Mouse (Mus musculus): ENCODE data around the gene Ugt1a9. TPM values are rescaled to one million over a fixed set of nuclear protein-coding genes. Genes with fewer than 3 reads are reported as not detected.

The Ugt1a9 gene
- polyA plus RNA-seq, 1 experiment from 2014 or later, result 0.14 TPM

- peaks cover 14% of the 10 kb centered on the region for H3K27me3 ChIP-seq (replicated peaks)
- WGBS (ENCODE audit: insufficient replicate concordance), result 69% methylated on average over 7 of the region's 7 CpGs
These were observed 129.9 kb downstream of the Ugt1a9 start, which contains the start of gene Ugt1a2 for GRCm38 (mm10) chr1:88200456-88200855. Gene Ugt1a2, plus strand, starts transcription at chr1:88200601.

GRCm38 (mm10) chr1:88205294-88205922, 134.8 kb downstream of the Ugt1a9 start, which contains the start of gene Dnajb3:
Gene Dnajb3, minus strand, starts transcription at chr1:88205782.
- Histone ChIP-seq H3K4me2 (peak within 1 kb of the TSS; percentile 87), H3K36me3 (no peaks in the 10 kb centered on the region), H3K27ac (peak within 1 kb of the TSS; percentile 94), H3K4me3 (peak within 1 kb of the TSS; percentile 66), H3K9ac (peak within 1 kb of the TSS; percentile 82), H3K27me3 (replicated peaks) (0 out of 2 replicates have a peak, but pooled peaks cover 2% of the 10 kb centered on the region), H3K9me3 (replicated peaks) (no peaks in the 10 kb centered on the region), H3K4me1 (peaks cover 42% of the 10 kb centered on the region)
- peak; percentile 89 for ATAC-seq
- WGBS (ENCODE audit: insufficient replicate concordance), result 5% methylated on average over 62 of the region's 62 CpGs

More at GRCm38 (mm10) chr1:88200456-88200855, 129.9 kb downstream of the Ugt1a9 start, which contains the start of gene Ugt1a2:
- no peaks in the 10 kb centered on the region for H3K36me3 ChIP-seq
- H3K27ac ChIP-seq, result no peak within 1 kb of the TSS
- H3K9me3 ChIP-seq (replicated peaks), result no peaks in the 10 kb centered on the region
- ATAC-seq, result no peak
- no peak within 1 kb of the TSS for H3K4me2 ChIP-seq
- H3K4me3 ChIP-seq, result no peak within 1 kb of the TSS
- peaks cover 11% of the 10 kb centered on the region for H3K4me1 ChIP-seq
- no peak within 1 kb of the TSS for H3K9ac ChIP-seq

- peaks cover 3% of the 10 kb centered on the region for H3K9me3 ChIP-seq (replicated peaks)
- H3K36me3 ChIP-seq, result no peaks in the 10 kb centered on the region
- H3K4me3 ChIP-seq, result no peak overlapping the region
- H3K4me2 ChIP-seq, result peak overlapping the region; percentile 49
- H3K27ac ChIP-seq, result peak overlapping the region; percentile 94
- H3K9ac ChIP-seq, result peak overlapping the region; percentile 39; the same call in 1 of the 2 replicates
- 22% methylated on average over 2 of the region's 2 CpGs for WGBS (ENCODE audit: insufficient replicate concordance)
- H3K4me1 ChIP-seq, result peaks cover 42% of the 10 kb centered on the region
- no peaks in the 10 kb centered on the region for H3K27me3 ChIP-seq (replicated peaks)
- ATAC-seq, result peak; percentile 91
These were observed 136.4 kb downstream of the Ugt1a9 start for GRCm38 (mm10) chr1:88206843-88207479.

- Histone ChIP-seq H3K27me3 (replicated peaks) (no peaks in the 10 kb centered on the region), H3K27ac (no peak within 1 kb of the TSS), H3K9me3 (replicated peaks) (peaks cover 46% of the 10 kb centered on the region), H3K36me3 (no peaks in the 10 kb centered on the region), H3K9ac (no peak within 1 kb of the TSS), H3K4me3 (no peak within 1 kb of the TSS), H3K4me2 (no peak within 1 kb of the TSS), H3K4me1 (peaks cover 18% of the 10 kb centered on the region)
- WGBS (ENCODE audit: insufficient replicate concordance), result 54% methylated on average over 8 of the region's 8 CpGs
- no peak for ATAC-seq
These were observed 141.2 kb downstream of the Ugt1a9 start, which contains the start of gene Ugt1a1 for GRCm38 (mm10) chr1:88211812-88212211. Gene Ugt1a1, plus strand, starts transcription at chr1:88211959.

- no peak overlapping the region for H3K27ac ChIP-seq
- H3K4me3 ChIP-seq, result no peak overlapping the region
- H3K27me3 ChIP-seq (replicated peaks), result no peaks in the 10 kb centered on the region
- ATAC-seq, result no peak
- H3K4me2 ChIP-seq, result no peak overlapping the region
- 51% methylated on average over 8 of the region's 8 CpGs for WGBS (ENCODE audit: insufficient replicate concordance)
- H3K36me3 ChIP-seq, result no peaks in the 10 kb centered on the region
- peaks cover 11% of the 10 kb centered on the region for H3K4me1 ChIP-seq
- H3K9ac ChIP-seq, result no peak overlapping the region
- H3K9me3 ChIP-seq (replicated peaks), result peaks cover 53% of the 10 kb centered on the region
These were observed 141.9 kb downstream of the Ugt1a9 start for GRCm38 (mm10) chr1:88212341-88213045.

- no peak for ATAC-seq
- no peak overlapping the region for H3K4me3 ChIP-seq
- no peak overlapping the region for H3K9ac ChIP-seq
- no peaks in the 10 kb centered on the region for H3K27me3 ChIP-seq (replicated peaks)
- no peak overlapping the region for H3K4me2 ChIP-seq
- H3K27ac ChIP-seq, result no peak overlapping the region
- H3K36me3 ChIP-seq, result no peaks in the 10 kb centered on the region
- WGBS (ENCODE audit: insufficient replicate concordance), result 56% methylated on average over 1 of the region's 1 CpGs
- H3K4me1 ChIP-seq, result peaks cover 6% of the 10 kb centered on the region; the same call in 1 of the 2 replicates
- peaks cover 55% of the 10 kb centered on the region for H3K9me3 ChIP-seq (replicated peaks)
These were observed 142.5 kb downstream of the Ugt1a9 start for GRCm38 (mm10) chr1:88213061-88213460.

- ATAC-seq, result peak; percentile 9; the same call in 1 of the 2 replicates
- Histone ChIP-seq H3K4me2 (no peak overlapping the region), H3K27ac (no peak overlapping the region)
These were observed 143.3 kb downstream of the Ugt1a9 start for GRCm38 (mm10) chr1:88213766-88214461.

GRCm38 (mm10) chr1:88214462-88214952, 143.9 kb downstream of the Ugt1a9 start:
- Histone ChIP-seq H3K4me1 (no peaks in the 10 kb centered on the region), H3K4me3 (no peak overlapping the region), H3K9ac (no peak overlapping the region), H3K36me3 (no peaks in the 10 kb centered on the region), H3K4me2 (no peak overlapping the region), H3K27me3 (replicated peaks) (no peaks in the 10 kb centered on the region), H3K9me3 (replicated peaks) (peaks cover 55% of the 10 kb centered on the region), H3K27ac (no peak overlapping the region)
- WGBS (ENCODE audit: insufficient replicate concordance), result 62% methylated on average over 2 of the region's 2 CpGs
- no peak for ATAC-seq

More at GRCm38 (mm10) chr1:88213766-88214461, 143.3 kb downstream of the Ugt1a9 start:
- H3K27me3 ChIP-seq (replicated peaks), result no peaks in the 10 kb centered on the region
- no peak overlapping the region for H3K9ac ChIP-seq
- WGBS (ENCODE audit: insufficient replicate concordance), result 65% methylated on average over 2 of the region's 2 CpGs
- H3K4me1 ChIP-seq, result no peaks in the 10 kb centered on the region
- H3K9me3 ChIP-seq (replicated peaks), result peaks cover 55% of the 10 kb centered on the region
- no peak overlapping the region for H3K4me3 ChIP-seq
- H3K36me3 ChIP-seq, result no peaks in the 10 kb centered on the region

GRCm38 (mm10) chr1:88215466-88216380, 145.1 kb downstream of the Ugt1a9 start:
- H3K4me2 ChIP-seq, result no peak overlapping the region
- no peak overlapping the region for H3K4me3 ChIP-seq
- peaks cover 55% of the 10 kb centered on the region for H3K9me3 ChIP-seq (replicated peaks)
- H3K27ac ChIP-seq, result no peak overlapping the region
- no peaks in the 10 kb centered on the region for H3K4me1 ChIP-seq
- no peaks in the 10 kb centered on the region for H3K36me3 ChIP-seq
- 57% methylated on average over 10 of the region's 10 CpGs for WGBS (ENCODE audit: insufficient replicate concordance)
- no peak overlapping the region for H3K9ac ChIP-seq
- H3K27me3 ChIP-seq (replicated peaks), result no peaks in the 10 kb centered on the region
- no peak for ATAC-seq

GRCm38 (mm10) chr1:88216551-88216950, 146.0 kb downstream of the Ugt1a9 start:
- Histone ChIP-seq H3K9me3 (replicated peaks) (peaks cover 55% of the 10 kb centered on the region), H3K36me3 (no peaks in the 10 kb centered on the region), H3K4me1 (no peaks in the 10 kb centered on the region), H3K9ac (no peak overlapping the region), H3K4me2 (no peak overlapping the region), H3K27ac (no peak overlapping the region), H3K4me3 (no peak overlapping the region), H3K27me3 (replicated peaks) (no peaks in the 10 kb centered on the region)
- no peak for ATAC-seq
- WGBS (ENCODE audit: insufficient replicate concordance), result 45% methylated on average over 2 of the region's 2 CpGs

Data from liver, embryonic 12.5 days (tissue).